Mouse (Mus musculus) kidney, adult 2 months (tissue): ENCODE data around the gene Map3k6.

ENCODE experiments used
- CTCF ChIP-seq: fragments of 200-500 bp; conservative IDR thresholded peaks from 2 replicates; pipeline ENCODE4 v1.5.1; 2011; ENCODE audit warnings: low read depth, mild to moderate bottlenecking, control low read depth, low read length, moderate library complexity, mixed read lengths; ENCODE audit not compliant: insufficient read depth, insufficient read length
- POLR2A ChIP-seq: fragments of 200-500 bp; IDR thresholded peaks from one replicate; pipeline ENCODE4 v1.6.1; 2011; ENCODE audit warnings: low read depth, low read length, control low read depth

DNA sequence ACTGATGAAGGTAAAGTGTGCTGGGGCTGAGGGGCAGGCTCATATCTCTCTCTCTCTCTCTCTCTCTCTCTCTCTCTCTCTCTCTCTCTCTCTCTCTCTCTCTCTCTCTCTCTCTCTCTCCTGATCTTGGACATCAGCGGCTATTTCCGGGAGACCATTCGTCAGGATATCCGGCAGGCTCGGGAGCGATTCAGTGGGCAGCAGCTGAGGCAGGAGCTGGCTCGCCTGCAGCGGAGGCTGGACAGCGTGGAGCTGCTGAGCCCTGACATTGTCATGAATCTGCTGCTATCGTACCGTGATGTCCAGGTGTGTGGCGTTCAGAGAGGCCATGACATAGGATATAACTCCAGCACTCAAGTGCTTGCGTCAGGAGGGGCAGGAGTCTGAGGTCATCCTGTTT, 2.9 kb downstream of the Map3k6 start:
- no peak for TF ChIP-seq CTCF
- TF ChIP-seq POLR2A: no peak
